Mouse (Mus musculus): ENCODE data around the gene Rln3.

The Rln3 gene

DNA sequence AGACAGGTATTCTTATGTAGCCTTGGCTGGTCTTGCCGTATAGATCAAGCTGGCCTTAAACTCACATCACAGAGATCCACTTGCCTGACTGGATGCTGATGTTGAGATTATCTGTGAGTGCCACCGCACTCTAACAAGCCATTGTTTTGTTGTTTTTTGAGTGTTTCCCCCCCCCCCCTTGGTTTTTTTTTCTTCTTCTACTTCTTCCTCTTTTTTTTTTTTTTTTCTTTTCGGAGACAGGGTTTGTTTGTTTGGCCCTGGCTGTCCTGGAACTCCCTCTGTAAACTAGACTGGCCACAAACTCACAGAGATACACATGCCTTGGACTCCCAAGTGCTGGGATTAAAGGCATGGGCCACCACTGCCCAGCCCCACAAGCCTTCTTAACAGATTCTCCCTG lies 50.8 kb downstream of the Rln3 start:
- DNase-seq: no peak
